Mouse (Mus musculus) myocyte (in vitro differentiated cells): ENCODE data around the gene Chtop. TPM values are rescaled to one million over a fixed set of nuclear protein-coding genes. Genes with fewer than 3 reads are reported as not detected.
A peak's percentile ranks its signal among the peaks of the same experiment; 100 is the strongest.

ENCODE experiments used
- H3K27me3 ChIP-seq: one replicate; pipeline ENCODE4 v1.6.1; 2011; ENCODE audit not compliant: control insufficient read depth, insufficient read depth, insufficient read length
- H3K36me3 ChIP-seq: one replicate; pipeline ENCODE4 v1.6.1; 2011; ENCODE audit not compliant: control insufficient read depth, insufficient read depth
- H3K4me2 ChIP-seq: one replicate; pipeline ENCODE4 v1.6.1; 2011; ENCODE audit warnings: low read depth, control low read depth
- H3K4me3 ChIP-seq: one replicate; pipeline ENCODE4 v1.5.1; 2011; ENCODE audit warnings: mild to moderate bottlenecking, control low read depth, moderate library complexity
- H3K79me2 ChIP-seq: one replicate; pipeline ENCODE4 v1.6.1; 2011; ENCODE audit not compliant: control insufficient read depth, insufficient read depth
- H3ac ChIP-seq: one replicate; pipeline ENCODE4 v1.6.1; 2011; ENCODE audit not compliant: control insufficient read depth, insufficient read length
- CEBPB ChIP-seq: IDR thresholded peaks from 2 replicates; pipeline ENCODE4 v1.6.1; 2011; ENCODE audit warnings: mild to moderate bottlenecking, moderate library complexity; ENCODE audit not compliant: poor library complexity, insufficient read depth, severe bottlenecking
- E2F4 ChIP-seq: IDR thresholded peaks from one replicate; pipeline ENCODE4 v1.6.1; 2011; ENCODE audit warnings: mild to moderate bottlenecking, control low read depth, moderate library complexity; ENCODE audit not compliant: insufficient read depth
- MAX ChIP-seq: IDR thresholded peaks from one replicate; pipeline ENCODE4 v1.6.1; 2011; ENCODE audit warnings: low read depth, mild to moderate bottlenecking, control low read depth
- MYOD1 ChIP-seq, 3 experiments: IDR thresholded peaks; one replicate each; pipeline ENCODE4 v1.6.1; 2011; ENCODE audit warnings: control low read depth in 2 of 3, low read depth in 2 of 3, mild to moderate bottlenecking in 2 of 3, moderate library complexity in 1 of 3; ENCODE audit not compliant: insufficient read length in 2 of 3, control insufficient read depth in 1 of 3
- MYOG ChIP-seq, 3 experiments: IDR thresholded peaks; one replicate each; pipeline ENCODE4 v1.6.1; 2011; ENCODE audit warnings: control low read depth in 2 of 3, low read depth in 2 of 3, mild to moderate bottlenecking in 2 of 3; ENCODE audit not compliant: insufficient read length in 2 of 3, control insufficient read depth in 1 of 3, insufficient read depth in 1 of 3
- POLR2A ChIP-seq: IDR thresholded peaks from one replicate; pipeline ENCODE4 v1.6.1; 2011; ENCODE audit warnings: low read depth, mild to moderate bottlenecking, control low read depth, moderate library complexity; ENCODE audit not compliant: insufficient read length
- POLR2AphosphoS2 ChIP-seq: IDR thresholded peaks from one replicate; pipeline ENCODE4 v1.6.1; 2011; ENCODE audit warnings: low read depth, control low read depth; ENCODE audit not compliant: insufficient read length
- REST ChIP-seq: IDR thresholded peaks from one replicate; pipeline ENCODE4 v1.6.1; 2011; ENCODE audit warnings: mild to moderate bottlenecking, control low read depth, moderate library complexity; ENCODE audit not compliant: insufficient read depth, insufficient read length
- SRF ChIP-seq: IDR thresholded peaks from one replicate; pipeline ENCODE4 v1.6.1; 2011; ENCODE audit warnings: low read depth; ENCODE audit not compliant: control insufficient read depth, insufficient read length
- TCF12 ChIP-seq: IDR thresholded peaks from one replicate; pipeline ENCODE4 v1.6.1; 2011; ENCODE audit warnings: mild to moderate bottlenecking, control low read depth; ENCODE audit not compliant: poor library complexity, insufficient read depth, severe bottlenecking
- TCF3 ChIP-seq: IDR thresholded peaks from one replicate; pipeline ENCODE4 v1.6.1; 2011; ENCODE audit warnings: low read depth, control low read depth; ENCODE audit not compliant: insufficient read length
- USF1 ChIP-seq: IDR thresholded peaks from one replicate; pipeline ENCODE4 v1.6.1; 2011; ENCODE audit warnings: low read depth, mild to moderate bottlenecking, control low read depth, moderate library complexity
- polyA plus RNA-seq: library from polyadenylated mRNA; unstranded; fragments of >200 nt; fragmentation: generic; extraction: Trizol; gene quantifications from one replicate; pipeline ENCODE4 v1.2.1, GENCODE M21; 2012; ENCODE audit warnings: missing spikeins

The Chtop gene
- polyA plus RNA-seq, 1 experiment = 108 TPM

DNA sequence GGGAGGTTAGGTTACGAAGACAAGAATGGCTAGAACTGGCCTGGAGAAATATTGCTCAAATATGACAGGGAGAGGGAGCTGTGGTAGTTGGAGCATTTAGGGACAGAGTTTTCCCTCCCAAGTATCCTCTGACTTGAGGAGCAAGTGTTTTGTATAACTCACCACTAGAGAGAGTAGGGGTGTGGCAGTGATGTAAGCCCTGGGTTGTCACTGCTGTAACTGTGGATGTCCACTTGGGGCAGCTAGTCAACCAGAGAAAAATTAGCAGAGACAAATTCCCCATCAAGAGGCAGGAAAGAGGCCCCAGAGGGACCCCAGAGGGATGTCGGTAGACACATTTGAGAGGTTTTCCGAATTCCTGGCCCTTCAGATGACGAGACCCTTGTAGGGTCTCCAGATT lies 16.1 kb upstream of the Chtop start:
- Histone ChIP-seq H3K4me3 (no peak overlapping the region), H3K27me3 (no peaks in the 10 kb centered on the region), H3ac (no peak overlapping the region), H3K36me3 (no peaks in the 10 kb centered on the region), H3K79me2 (no peaks in the 10 kb centered on the region), H3K4me2 (peak overlapping the region; percentile 44)
- TF ChIP-seq CEBPB = 0 out of 2 replicates have a peak, but pooled peaks have one; percentile 6
- TF ChIP-seq E2F4 = no peak
- TF ChIP-seq POLR2AphosphoS2 = peak; percentile 40
- TF ChIP-seq TCF3 = no peak

DNA sequence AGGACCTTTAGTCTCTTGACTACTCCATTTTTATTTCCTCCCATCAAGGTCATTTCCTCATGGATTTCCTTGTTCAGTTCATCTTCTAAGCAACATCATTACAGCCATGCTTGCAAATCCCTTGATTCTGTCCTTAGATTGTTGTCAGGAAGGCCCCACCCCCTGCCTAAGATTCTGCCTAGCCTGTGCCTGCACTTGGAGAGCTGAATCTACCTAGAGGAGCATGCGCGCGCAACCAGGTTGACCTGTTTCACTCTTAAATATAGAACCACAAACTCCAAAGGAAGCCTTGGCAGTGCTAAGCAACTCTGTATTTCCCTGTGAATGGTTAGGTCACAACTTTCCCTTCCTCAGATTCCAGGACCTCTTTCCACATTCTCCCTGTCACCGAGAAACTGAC lies 8.4 kb upstream of the Chtop start:
- H3K79me2 ChIP-seq = no peaks in the 10 kb centered on the region
- no peaks in the 10 kb centered on the region for H3K36me3 ChIP-seq
- H3K4me2 ChIP-seq = no peak overlapping the region
- H3ac ChIP-seq = no peak overlapping the region
- H3K27me3 ChIP-seq = no peaks in the 10 kb centered on the region
- H3K4me3 ChIP-seq = no peak overlapping the region
- TF ChIP-seq SRF (no peak), POLR2A (no peak), CEBPB (no peak), REST (no peak)

DNA sequence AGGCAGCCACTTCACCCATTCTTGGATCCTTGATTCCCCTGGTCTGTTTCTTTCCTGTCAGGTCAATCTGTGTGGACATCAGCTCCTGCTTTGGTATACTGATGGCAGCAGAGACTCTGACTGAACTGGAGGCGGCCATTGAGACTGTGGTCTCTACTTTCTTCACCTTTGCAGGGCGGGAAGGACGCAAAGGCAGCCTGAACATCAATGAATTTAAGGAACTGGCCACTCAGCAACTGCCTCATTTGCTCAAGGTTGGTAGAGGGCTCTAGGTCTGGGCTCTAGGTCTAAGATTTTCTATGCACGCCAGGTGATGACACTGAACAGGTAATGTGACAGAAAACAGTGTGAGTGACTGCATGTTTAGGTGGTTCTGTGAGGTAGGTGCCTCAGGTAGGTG lies 6.5 kb upstream of the Chtop start:
- no peak for TF ChIP-seq MYOD1 (IDR thresholded peaks at IDR 0.05; ENCODE audit: control insufficient read depth in 1 of 3, insufficient read length in 2 of 3, low read depth in 2 of 3)
- no peak for TF ChIP-seq CEBPB
- TF ChIP-seq SRF = no peak
- no peak for TF ChIP-seq MYOG (IDR thresholded peaks at IDR 0.05; ENCODE audit: control insufficient read depth in 1 of 3, insufficient read depth in 1 of 3, insufficient read length in 2 of 3, low read depth in 2 of 3)
- no peak for TF ChIP-seq E2F4
- TF ChIP-seq TCF3 = no peak
- no peak for TF ChIP-seq TCF12
- no peak for TF ChIP-seq POLR2A
- no peak for TF ChIP-seq POLR2AphosphoS2
- TF ChIP-seq MAX = no peak
- no peak for TF ChIP-seq USF1
- no peak for TF ChIP-seq REST
- Histone ChIP-seq H3ac (no peak overlapping the region), H3K4me2 (peak overlapping the region; percentile 96), H3K36me3 (no peaks in the 10 kb centered on the region), H3K27me3 (no peaks in the 10 kb centered on the region), H3K79me2 (no peaks in the 10 kb centered on the region), H3K4me3 (peak overlapping the region; percentile 52)

DNA sequence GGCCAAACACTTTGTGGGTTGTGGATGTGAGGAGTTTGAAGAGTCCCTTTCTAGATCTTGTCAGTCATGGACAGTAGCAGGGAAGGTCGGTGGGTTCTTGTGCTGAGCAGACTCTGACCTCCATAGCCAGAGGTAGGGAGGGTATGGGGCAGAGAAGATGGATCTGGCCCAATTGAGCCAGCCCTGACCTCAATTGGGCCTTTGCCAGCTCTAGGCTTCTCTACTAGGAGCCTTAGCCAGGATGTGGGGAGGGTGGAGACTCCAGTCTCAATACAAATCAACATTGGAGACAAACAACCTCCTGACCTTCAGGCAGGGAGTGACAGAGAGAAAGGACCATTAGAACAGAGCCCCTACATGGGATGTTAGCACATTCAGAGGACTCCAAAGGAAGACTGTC lies 5.9 kb upstream of the Chtop start:
- peak overlapping the region; percentile 96 for H3K4me2 ChIP-seq
- H3K36me3 ChIP-seq = no peaks in the 10 kb centered on the region
- TF ChIP-seq REST (no peak), SRF (no peak), USF1 (no peak), TCF3 (no peak), E2F4 (no peak), POLR2A (no peak), TCF12 (no peak), POLR2AphosphoS2 (no peak), MYOG (IDR thresholded peaks at IDR 0.05; ENCODE audit: control insufficient read depth in 1 of 3, insufficient read depth in 1 of 3, insufficient read length in 2 of 3, low read depth in 2 of 3) (no peak), CEBPB (no peak), MYOD1 (IDR thresholded peaks at IDR 0.05; ENCODE audit: control insufficient read depth in 1 of 3, insufficient read length in 2 of 3, low read depth in 2 of 3) (no peak)
- no peak overlapping the region for H3ac ChIP-seq
- H3K27me3 ChIP-seq = no peaks in the 10 kb centered on the region
- peak overlapping the region; percentile 52 for H3K4me3 ChIP-seq
- no peaks in the 10 kb centered on the region for H3K79me2 ChIP-seq

DNA sequence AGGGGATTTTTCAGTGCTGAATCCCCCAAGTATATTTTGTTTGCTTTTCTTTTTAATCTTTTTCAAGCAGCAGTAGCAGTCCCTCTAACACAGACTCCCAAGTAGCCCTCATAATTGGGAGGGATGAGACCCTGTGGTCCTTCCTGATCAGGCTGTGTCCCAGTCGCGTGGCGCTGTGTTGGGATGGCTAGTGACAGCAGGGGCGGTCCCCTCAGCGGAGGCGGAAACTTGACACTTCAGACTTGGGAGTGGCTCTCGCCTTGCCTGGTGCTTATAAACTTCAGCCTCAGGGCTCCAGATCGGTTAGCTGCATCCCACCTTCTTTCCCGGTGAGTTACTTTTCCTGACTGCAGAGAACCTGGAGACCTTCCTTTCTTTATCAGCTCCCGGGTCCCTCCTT lies 5.4 kb upstream of the Chtop start:
- Histone ChIP-seq H3K36me3 (no peaks in the 10 kb centered on the region), H3K4me2 (peak overlapping the region; percentile 96), H3ac (peak overlapping the region; percentile 64), H3K4me3 (peak overlapping the region; percentile 52), H3K27me3 (no peaks in the 10 kb centered on the region), H3K79me2 (no peaks in the 10 kb centered on the region)
- TF ChIP-seq POLR2A (peak; percentile 74), MYOD1 (IDR thresholded peaks at IDR 0.05; ENCODE audit: control insufficient read depth in 1 of 3, insufficient read length in 2 of 3, low read depth in 2 of 3) (no peak), POLR2AphosphoS2 (peak; percentile 74), MAX (peak; percentile 67)
